16 mouse cellular contexts compared by ENCODE assay signal in genomic region chr7:81599379-81600280, GRCm38 (mm10). TPM values are rescaled to one million over a fixed set of nuclear protein-coding genes. Genes with fewer than 3 reads are reported as not detected.
DNase-seq lines count a peak whose midpoint lies in the region; ATAC-seq and TF ChIP-seq lines count a peak whose summit lies in the region.
"Had no signal": no experiment of that assay in that cellular context is flagged by ENCODE, and none has a peak within 500 bp of the region (broad histone marks: within the 10 kb centered on the region; RNA-seq: fewer than 3 reads in every experiment).

No protein-coding gene starts in this region.

- H3K27ac ChIP-seq in hindbrain, postnatal 0 days: 0 out of 2 replicates have a peak overlapping the region, but pooled peaks have one; percentile 26
- no peak overlapping the region for H3K27ac ChIP-seq in hindbrain, embryonic 14.5 days
- no peak overlapping the region for H3K27ac ChIP-seq in midbrain, embryonic 16.5 days (ENCODE audit: low read length)
- H3K27ac ChIP-seq in midbrain, embryonic 13.5 days: no peak overlapping the region
- no peak overlapping the region for H3K27ac ChIP-seq in intestine, embryonic 15.5 days
- H3K27ac ChIP-seq: kidney, embryonic 15.5 days; limb, embryonic 12.5 days; stomach, embryonic 15.5 days had no signal

- no peak overlapping the region for H3K4me2 ChIP-seq in hindbrain, postnatal 0 days (ENCODE audit: low read depth, low read length)
- no peak overlapping the region for H3K4me2 ChIP-seq in hindbrain, embryonic 14.5 days (replicated peaks)
- H3K4me2 ChIP-seq in midbrain, embryonic 16.5 days (ENCODE audit: low read length): no peak overlapping the region
- no peak overlapping the region for H3K4me2 ChIP-seq in midbrain, embryonic 13.5 days (replicated peaks)
- H3K4me2 ChIP-seq in intestine, embryonic 15.5 days (replicated peaks): no peak overlapping the region
- H3K4me2 ChIP-seq: kidney, embryonic 15.5 days; limb, embryonic 12.5 days; stomach, embryonic 15.5 days had no signal

- no peak overlapping the region for H3K4me3 ChIP-seq in hindbrain, postnatal 0 days (ENCODE audit: low read length)
- no peak overlapping the region for H3K4me3 ChIP-seq in hindbrain, embryonic 14.5 days (replicated peaks; ENCODE audit: low read length)
- H3K4me3 ChIP-seq in midbrain, embryonic 16.5 days (ENCODE audit: low read depth, low read length): no peak overlapping the region
- H3K4me3 ChIP-seq in midbrain, embryonic 13.5 days (replicated peaks): no peak overlapping the region
- no peak overlapping the region for H3K4me3 ChIP-seq in intestine, embryonic 15.5 days (replicated peaks)
- H3K4me3 ChIP-seq: kidney, embryonic 15.5 days; limb, embryonic 12.5 days; stomach, embryonic 15.5 days had no signal

- no peaks in the 10 kb centered on the region for H3K27me3 ChIP-seq in hindbrain, postnatal 0 days (ENCODE audit: insufficient read depth, low read length)
- H3K27me3 ChIP-seq in hindbrain, embryonic 14.5 days (ENCODE audit: control insufficient read depth, insufficient read depth, low read length): no peaks in the 10 kb centered on the region
- H3K27me3 ChIP-seq in midbrain, embryonic 16.5 days (ENCODE audit: control insufficient read depth, insufficient read depth, low read depth, low read length): no peaks in the 10 kb centered on the region
- H3K27me3 ChIP-seq in midbrain, embryonic 13.5 days: no peaks in the 10 kb centered on the region
- H3K27me3 ChIP-seq in intestine, embryonic 15.5 days (replicated peaks): no peaks in the 10 kb centered on the region
- H3K27me3 ChIP-seq: CH12.LX; kidney, embryonic 15.5 days; limb, embryonic 12.5 days; stomach, embryonic 15.5 days had no signal

- TF ChIP-seq CTCF in hindbrain, postnatal 0 days (IDR thresholded peaks at IDR 0.05; ENCODE audit: low read depth): no peak

- H3K9me3 ChIP-seq in hindbrain, postnatal 0 days (ENCODE audit: low read length): no peaks in the 10 kb centered on the region
- no peaks in the 10 kb centered on the region for H3K9me3 ChIP-seq in hindbrain, embryonic 14.5 days (ENCODE audit: control insufficient read depth, low read length)
- H3K9me3 ChIP-seq in midbrain, embryonic 16.5 days (replicated peaks; ENCODE audit: control insufficient read depth, low read length, poor library complexity, severe bottlenecking): no peaks in the 10 kb centered on the region
- H3K9me3 ChIP-seq in midbrain, embryonic 13.5 days: no peaks in the 10 kb centered on the region
- no peaks in the 10 kb centered on the region for H3K9me3 ChIP-seq in intestine, embryonic 15.5 days
- H3K9me3 ChIP-seq: kidney, embryonic 15.5 days; limb, embryonic 12.5 days; stomach, embryonic 15.5 days had no signal

- H3K36me3 ChIP-seq in hindbrain, postnatal 0 days (ENCODE audit: insufficient read depth, low read length): peaks cover 32% of the 10 kb centered on the region
- peaks cover 42% of the 10 kb centered on the region for H3K36me3 ChIP-seq in hindbrain, embryonic 14.5 days (replicated peaks; ENCODE audit: control insufficient read depth, insufficient read depth)
- H3K36me3 ChIP-seq in midbrain, embryonic 16.5 days (ENCODE audit: control insufficient read depth, insufficient read depth, low read length): peaks cover 22% of the 10 kb centered on the region
- peaks cover 37% of the 10 kb centered on the region for H3K36me3 ChIP-seq in midbrain, embryonic 13.5 days
- H3K36me3 ChIP-seq in intestine, embryonic 15.5 days: peaks cover 19% of the 10 kb centered on the region

- WGBS in hindbrain, postnatal 0 days: 61% methylated on average over 8 of the region's 8 CpGs
- WGBS in hindbrain, embryonic 14.5 days: 75% methylated on average over 8 of the region's 8 CpGs
- 76% methylated on average over 8 of the region's 8 CpGs for WGBS in midbrain, embryonic 16.5 days
- WGBS in midbrain, embryonic 13.5 days: 77% methylated on average over 8 of the region's 8 CpGs
- 60% methylated on average over 8 of the region's 8 CpGs for WGBS in intestine, embryonic 15.5 days

- no peak overlapping the region for H3K9ac ChIP-seq in hindbrain, postnatal 0 days (replicated peaks; ENCODE audit: low read length)
- H3K9ac ChIP-seq in hindbrain, embryonic 14.5 days: no peak overlapping the region
- no peak overlapping the region for H3K9ac ChIP-seq in midbrain, embryonic 16.5 days (ENCODE audit: low read depth, low read length)
- H3K9ac ChIP-seq in midbrain, embryonic 13.5 days (replicated peaks): no peak overlapping the region
- no peak overlapping the region for H3K9ac ChIP-seq in intestine, embryonic 15.5 days
- H3K9ac ChIP-seq: kidney, embryonic 15.5 days; limb, embryonic 12.5 days; stomach, embryonic 15.5 days had no signal

- no peak for ATAC-seq in hindbrain, postnatal 0 days
- ATAC-seq in hindbrain, embryonic 14.5 days (ENCODE audit: low FRiP score): no peak
- peak; percentile 48; the same call in 1 of the 2 replicates for ATAC-seq in midbrain, embryonic 16.5 days
- ATAC-seq in midbrain, embryonic 13.5 days: no peak
- peak; percentile 72 for ATAC-seq in intestine, embryonic 15.5 days

- H3K4me1 ChIP-seq in hindbrain, postnatal 0 days (ENCODE audit: insufficient read depth, low read length): no peaks in the 10 kb centered on the region
- no peaks in the 10 kb centered on the region for H3K4me1 ChIP-seq in hindbrain, embryonic 14.5 days (replicated peaks; ENCODE audit: control insufficient read depth, insufficient read depth, low read length)
- no peaks in the 10 kb centered on the region for H3K4me1 ChIP-seq in midbrain, embryonic 16.5 days (ENCODE audit: control insufficient read depth, insufficient read depth, low read length)
- no peaks in the 10 kb centered on the region for H3K4me1 ChIP-seq in midbrain, embryonic 13.5 days (replicated peaks)
- H3K4me1 ChIP-seq in intestine, embryonic 15.5 days (replicated peaks): 0 out of 2 replicates have a peak, but pooled peaks cover 3% of the 10 kb centered on the region
- H3K4me1 ChIP-seq: stomach, embryonic 15.5 days had no signal

- DNase-seq in hindbrain, postnatal 0 days (ENCODE audit: low spot score): no peak
- no peak for DNase-seq in hindbrain, embryonic 14.5 days (ENCODE audit: low spot score)
- DNase-seq in right cerebral cortex, postnatal 25 days: peak; percentile 31
- no peak for DNase-seq in embryo, embryonic 10.5 days (ENCODE audit: low spot score)
- no peak for DNase-seq in ovary, adult 18-20 months (ENCODE audit: low spot score)
- DNase-seq: cerebellum, postnatal 36 days; gastrocnemius, postnatal 25 days; heart, postnatal 36 days; lung, postnatal 10 days had no signal

RNA-seq across cellular contexts. Expression of gene Whamm, which starts 28.6 kb away (rescaled TPM):
- 5.1 and 6.2 TPM in 2 replicates for total RNA-seq in hindbrain, postnatal 0 days (2014; rRNA removed)
- polyA plus RNA-seq in hindbrain, postnatal 0 days (2015; fragmentation: Nextera tagmentation; extraction: Ambion mirVana): 6.9 and 7.0 TPM in 2 replicates
- polyA plus RNA-seq in hindbrain, embryonic 14.5 days (2014; fragmentation: Nextera tagmentation; extraction: Ambion mirVana): 8.5 and 9.9 TPM in 2 replicates
- polyA plus RNA-seq in midbrain, embryonic 16.5 days (2015; fragmentation: Nextera tagmentation; extraction: Ambion mirVana): 4.3 TPM in 2 replicates
- 4.3 and 5.5 TPM in 2 replicates for polyA plus RNA-seq in midbrain, embryonic 13.5 days (2015; fragmentation: Nextera tagmentation; extraction: Ambion mirVana)
- polyA plus RNA-seq in intestine, embryonic 15.5 days (2015; fragmentation: Nextera tagmentation; extraction: Ambion mirVana): 5.9 and 6.3 TPM in 2 replicates

RNA-seq across cellular contexts. Expression of gene Fsd2, which starts 32.9 kb away (rescaled TPM):
- 0.18 and 0.31 TPM in 2 replicates for total RNA-seq in hindbrain, postnatal 0 days (2014; rRNA removed)
- polyA plus RNA-seq in hindbrain, postnatal 0 days (2015; fragmentation: Nextera tagmentation; extraction: Ambion mirVana): 0.05 and 0.08 TPM in 2 replicates
- 0.10 and 0.21 TPM in 2 replicates for polyA plus RNA-seq in hindbrain, embryonic 14.5 days (2014; fragmentation: Nextera tagmentation; extraction: Ambion mirVana)
- 0.19 and 0.25 TPM in 2 replicates for polyA plus RNA-seq in midbrain, embryonic 16.5 days (2015; fragmentation: Nextera tagmentation; extraction: Ambion mirVana)
- 0.20 and 0.34 TPM in 2 replicates for polyA plus RNA-seq in midbrain, embryonic 13.5 days (2015; fragmentation: Nextera tagmentation; extraction: Ambion mirVana)
- polyA plus RNA-seq in intestine, embryonic 15.5 days (2015; fragmentation: Nextera tagmentation; extraction: Ambion mirVana): 0.10 and 0.15 TPM in 2 replicates

Comparison
In these comparisons a context has a peak if more than half of its experiments do, and no peak if none do; other contexts are left out.
1. ATAC-seq: peak in midbrain, embryonic 16.5 days (single experiment) and intestine, embryonic 15.5 days (single experiment); none in hindbrain, postnatal 0 days (single experiment), hindbrain, embryonic 14.5 days (single experiment) and midbrain, embryonic 13.5 days (single experiment).